Mouse (Mus musculus) cerebellum, postnatal 10 days (tissue): ENCODE data around the gene Hist1h3g.

Experiments
- DNase-seq, 2 experiments: peaks; one replicate each; pipeline ENCODE4 v3.0.0; 2021; ENCODE audit warnings: mixed read lengths in 2 of 2

The Hist1h3g gene

GRCm38 (mm10) chr13:23515826-23516620 lies 19.2 kb upstream of the Hist1h3g start:
- peak in 1 of 2 experiments; percentile 28 for DNase-seq

GRCm38 (mm10) chr13:23516822-23517602 lies 18.2 kb upstream of the Hist1h3g start:
- peak; percentile 84 to 91 for DNase-seq

GRCm38 (mm10) chr13:23517603-23518294 lies 17.5 kb upstream of the Hist1h3g start:
- peak; percentile 89 to 92 for DNase-seq

GRCm38 (mm10) chr13:23518295-23518603 lies 17.0 kb upstream of the Hist1h3g start:
- DNase-seq = no peak

- DNase-seq = peak; percentile 82 to 87
Observed at GRCm38 (mm10) chr13:23518885-23519284, 16.3 kb upstream of the Hist1h3g start.

- peak; percentile 81 to 83 for DNase-seq
Observed at GRCm38 (mm10) chr13:23519416-23519815, 15.8 kb upstream of the Hist1h3g start.

- DNase-seq = peak; percentile 79 to 81
Observed at GRCm38 (mm10) chr13:23521703-23522102, 13.5 kb upstream of the Hist1h3g start.

- DNase-seq = no peak
Observed at GRCm38 (mm10) chr13:23523976-23524375, 11.2 kb upstream of the Hist1h3g start.

- DNase-seq = peak; percentile 89
Observed at GRCm38 (mm10) chr13:23524654-23525053, 10.6 kb upstream of the Hist1h3g start.

- no peak for DNase-seq
Observed at GRCm38 (mm10) chr13:23525901-23526300, 9.3 kb upstream of the Hist1h3g start.

- DNase-seq = peak; percentile 96 to 98
Observed at GRCm38 (mm10) chr13:23526312-23526711, 8.9 kb upstream of the Hist1h3g start.

- DNase-seq = no peak
Observed at GRCm38 (mm10) chr13:23529005-23529404, 6.2 kb upstream of the Hist1h3g start.

- no peak for DNase-seq
Observed at GRCm38 (mm10) chr13:23529480-23530165, 5.6 kb upstream of the Hist1h3g start.

GRCm38 (mm10) chr13:23530181-23530900 lies 4.9 kb upstream of the Hist1h3g start:
- DNase-seq = peak; percentile 65 to 81

GRCm38 (mm10) chr13:23530901-23531875 lies 4.0 kb upstream of the Hist1h3g start, which contains the start of gene Hist1h4h:
Gene Hist1h4h (plus strand): TSS chr13:23531050.
- peak; percentile 99 to 100 for DNase-seq

GRCm38 (mm10) chr13:23532262-23533075 lies 2.8 kb upstream of the Hist1h3g start:
- no peak for DNase-seq

- peak; percentile 84 to 85 for DNase-seq
Observed at GRCm38 (mm10) chr13:23533560-23534367, 1.5 kb upstream of the Hist1h3g start, which contains the start of gene Hist1h2af. Gene Hist1h2af (plus strand): TSS chr13:23533906.

- no peak for DNase-seq
Observed at GRCm38 (mm10) chr13:23534368-23535131, 672 bp upstream of the Hist1h3g start.
